ENCODE assay signal across 8 mouse cellular contexts in the genomic region with DNA sequence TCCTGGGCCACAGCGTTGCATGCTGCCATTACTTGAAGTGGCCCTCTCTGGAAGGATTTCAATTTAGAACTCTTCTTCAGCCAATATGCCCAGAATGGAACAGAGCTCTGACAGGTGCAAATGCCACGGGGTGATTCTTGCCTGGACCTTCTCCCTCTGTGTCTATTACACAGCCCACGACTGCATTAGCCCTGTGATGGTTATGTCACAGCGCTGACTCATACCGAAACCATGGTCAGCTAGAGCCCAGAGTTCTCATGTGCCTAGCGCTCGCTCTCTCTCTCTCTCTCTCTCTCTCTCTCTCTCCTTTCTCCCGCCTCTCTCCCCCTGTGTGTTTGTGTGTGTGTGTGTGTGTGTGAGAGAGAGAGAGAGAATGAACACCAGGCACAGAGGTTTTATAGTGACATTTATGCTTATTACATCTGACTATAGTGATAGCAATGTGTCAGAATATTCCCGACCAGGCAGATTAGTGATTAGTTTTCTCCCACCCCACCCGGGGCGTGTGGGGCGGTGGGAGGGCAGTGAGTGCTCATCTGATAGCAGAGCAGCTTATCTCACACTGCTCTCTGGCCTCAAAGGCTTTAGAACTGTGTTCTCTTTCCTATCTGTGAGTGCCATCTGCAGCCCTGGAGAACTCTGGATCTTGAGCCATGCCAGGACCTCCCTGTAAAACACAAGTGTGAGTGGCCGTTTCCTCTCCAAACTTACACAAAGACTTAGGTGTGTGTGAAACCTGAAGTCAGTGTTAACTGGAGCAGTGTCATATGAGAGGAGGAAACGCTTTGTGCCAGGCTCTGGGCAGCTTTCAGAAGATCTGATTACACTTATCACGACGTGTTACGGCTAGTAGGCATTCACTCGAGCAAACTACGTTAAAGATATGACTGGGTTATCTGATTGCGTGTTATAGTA. TPM values are rescaled to one million over a fixed set of nuclear protein-coding genes. Genes with fewer than 3 reads are reported as not detected.
DNase-seq lines count a peak whose midpoint lies in the region; ATAC-seq lines count a peak whose summit lies in the region.
"Had no signal": no experiment of that assay in that cellular context is flagged by ENCODE, and none has a peak within 500 bp of the region (broad histone marks: within the 10 kb centered on the region; RNA-seq: fewer than 3 reads in every experiment).

No protein-coding gene starts in this region.

- H3K4me1 ChIP-seq in neural tube, embryonic 13.5 days (replicated peaks), result peaks cover 15% of the 10 kb centered on the region
- peaks cover 28% of the 10 kb centered on the region for H3K4me1 ChIP-seq in midbrain, embryonic 10.5 days

- H3K27ac ChIP-seq in neural tube, embryonic 13.5 days (replicated peaks), result no peak overlapping the region
- H3K27ac ChIP-seq in midbrain, embryonic 10.5 days (replicated peaks), result no peak overlapping the region

- H3K9ac ChIP-seq in neural tube, embryonic 13.5 days, result 0 out of 2 replicates have a peak overlapping the region, but pooled peaks have one; percentile 23

- H3K36me3 ChIP-seq in neural tube, embryonic 13.5 days, result no peaks in the 10 kb centered on the region
- H3K36me3 ChIP-seq in splenic B cell, adult 2 months (ENCODE audit: control insufficient read depth, insufficient read depth, low read length, poor library complexity, severe bottlenecking), result peaks cover 3% of the 10 kb centered on the region; the same call in 1 of the 2 replicates
- no peaks in the 10 kb centered on the region for H3K36me3 ChIP-seq in midbrain, embryonic 10.5 days

- DNase-seq in neural tube, embryonic 10.5 days (ENCODE audit: extremely low spot score, low spot score), result no peak
- DNase-seq in adrenal gland, adult 18-20 months (ENCODE audit: low spot score in 2 of 2), result peak; percentile 38 to 45
- DNase-seq in liver, result peak; percentile 17
- peak; percentile 66 for DNase-seq in splenic B cell, adult 2 months (ENCODE audit: low read depth, low spot score)
- no peak for DNase-seq in midbrain, embryonic 10.5 days (ENCODE audit: low spot score)
- DNase-seq in kidney, postnatal 14 days, result no peak

- 84% methylated on average over 20 of the region's 20 CpGs for WGBS in neural tube, embryonic 13.5 days
- WGBS in midbrain, embryonic 10.5 days, result 81% methylated on average over 20 of the region's 20 CpGs

- no peaks in the 10 kb centered on the region for H3K9me3 ChIP-seq in neural tube, embryonic 13.5 days
- no peaks in the 10 kb centered on the region for H3K9me3 ChIP-seq in midbrain, embryonic 10.5 days (replicated peaks)

- ATAC-seq in neural tube, embryonic 13.5 days (ENCODE audit: low read depth), result no peak

- no peak overlapping the region for H3K4me2 ChIP-seq in neural tube, embryonic 13.5 days

- H3K4me3 ChIP-seq in neural tube, embryonic 13.5 days, result no peak overlapping the region
- H3K4me3 ChIP-seq in midbrain, embryonic 10.5 days, result no peak overlapping the region

- 0 out of 2 replicates have a peak, but pooled peaks cover 3% of the 10 kb centered on the region for H3K27me3 ChIP-seq in neural tube, embryonic 13.5 days
- no peaks in the 10 kb centered on the region for H3K27me3 ChIP-seq in splenic B cell, adult 2 months (ENCODE audit: control insufficient read depth, insufficient read depth, low read length, poor library complexity, severe bottlenecking)
- peaks cover 35% of the 10 kb centered on the region for H3K27me3 ChIP-seq in midbrain, embryonic 10.5 days (ENCODE audit: low read depth, poor library complexity, severe bottlenecking)

RNA-seq across cellular contexts. Expression of gene Grap2, which starts 10.4 kb away (rescaled TPM):
- polyA plus RNA-seq in neural tube, embryonic 13.5 days (2015; fragmentation: Nextera tagmentation; extraction: Ambion mirVana), result 0.50 and 0.83 TPM in 2 replicates
- 1 to 10 TPM in 1 of 2 experiments, under 1 TPM in 1; 0.70 to 1.6 TPM for total RNA-seq in adrenal gland, adult 18-20 months (2021)
- polyA plus RNA-seq in midbrain, embryonic 10.5 days (2016; fragmentation: Nextera tagmentation; extraction: Ambion mirVana), result 1.2 and 2.5 TPM in 2 replicates

RNA-seq across cellular contexts. Expression of gene Enthd1, which starts 17.9 kb away (rescaled TPM):
- polyA plus RNA-seq in neural tube, embryonic 13.5 days (2015; fragmentation: Nextera tagmentation; extraction: Ambion mirVana), result not detected in 2 replicates
- total RNA-seq in adrenal gland, adult 18-20 months (2021), result not detected
- polyA plus RNA-seq in midbrain, embryonic 10.5 days (2016; fragmentation: Nextera tagmentation; extraction: Ambion mirVana), result not detected in 2 replicates
- polyA plus RNA-seq: kidney, embryonic 14.5 days had no signal

Comparison
In these comparisons a context has a peak if more than half of its experiments do, and no peak if none do; other contexts are left out.
1. DNase-seq: peak in adrenal gland, adult 18-20 months (2 of 2), liver (single experiment) and splenic B cell, adult 2 months (single experiment); none in neural tube, embryonic 10.5 days (single experiment), midbrain, embryonic 10.5 days (single experiment) and kidney, postnatal 14 days (single experiment).